Mouse (Mus musculus) heart, embryonic 15.5 days (tissue): ENCODE results near the gene Pkp1. TPM values are rescaled to one million over a fixed set of nuclear protein-coding genes. Genes with fewer than 3 reads are reported as not detected.
A peak's percentile ranks its signal among the peaks of the same experiment; 100 is the strongest.

Experiments
- ATAC-seq: fragments of 200-750 bp; cut with Nextera tagmentation; replicated peaks from 2 replicates; pipeline ENCODE4 v1.8.0; 2017; ENCODE audit warnings: low read depth, moderate TSS enrichment; ENCODE audit not compliant: insufficient number of reproducible peaks, insufficient read depth, low FRiP score
- H3K27ac ChIP-seq: fragments of 300-500 bp; sonication (generic); 2 replicates; pipeline ENCODE4 v1.5.1; 2015; ENCODE audit warnings: mild to moderate bottlenecking, inconsistent platforms
- H3K27me3 ChIP-seq: fragments of 300-500 bp; sonication (generic); 2 replicates; pipeline ENCODE4 v1.6.1; 2015; ENCODE audit warnings: inconsistent platforms
- H3K36me3 ChIP-seq: fragments of 300-500 bp; sonication (generic); 2 replicates; pipeline ENCODE4 v1.6.1; 2015; ENCODE audit warnings: mild to moderate bottlenecking, inconsistent platforms
- H3K4me1 ChIP-seq: fragments of 300-500 bp; sonication (generic); replicated peaks from 2 replicates; pipeline ENCODE4 v1.6.1; 2015; ENCODE audit warnings: inconsistent platforms
- H3K4me2 ChIP-seq: fragments of 300-500 bp; sonication (generic); 2 replicates; pipeline ENCODE4 v1.6.1; 2015; ENCODE audit warnings: inconsistent platforms, mild to moderate bottlenecking, moderate library complexity
- H3K4me3 ChIP-seq: fragments of 300-500 bp; sonication (generic); 2 replicates; pipeline ENCODE4 v1.5.1; 2015; ENCODE audit warnings: mild to moderate bottlenecking, inconsistent platforms
- H3K9ac ChIP-seq: fragments of 300-500 bp; sonication (generic); 2 replicates; pipeline ENCODE4 v1.6.1; 2015; ENCODE audit warnings: mild to moderate bottlenecking, inconsistent platforms
- H3K9me3 ChIP-seq: fragments of 300-500 bp; sonication (generic); replicated peaks from 2 replicates; pipeline ENCODE4 v1.6.1; 2016; ENCODE audit warnings: inconsistent platforms
- WGBS: fragments of 180-500 bp; shearing (Covaris S2); methylation state at CpG from one replicate; pipeline ENCODE4 v1.1.7; 2015; ENCODE audit warnings: mixed read lengths; 5-methylcytosine and 5-hydroxymethylcytosine counted together
- polyA plus RNA-seq: library from polyadenylated mRNA; unstranded; fragments of >200 nt; fragmentation: Nextera tagmentation; extraction: Ambion mirVana; gene quantifications from 2 replicates; pipeline ENCODE4 v1.2.1, GENCODE M21; 2015

The Pkp1 gene
- polyA plus RNA-seq, 1 experiment from 2014 or later = 0.31 TPM

DNA sequence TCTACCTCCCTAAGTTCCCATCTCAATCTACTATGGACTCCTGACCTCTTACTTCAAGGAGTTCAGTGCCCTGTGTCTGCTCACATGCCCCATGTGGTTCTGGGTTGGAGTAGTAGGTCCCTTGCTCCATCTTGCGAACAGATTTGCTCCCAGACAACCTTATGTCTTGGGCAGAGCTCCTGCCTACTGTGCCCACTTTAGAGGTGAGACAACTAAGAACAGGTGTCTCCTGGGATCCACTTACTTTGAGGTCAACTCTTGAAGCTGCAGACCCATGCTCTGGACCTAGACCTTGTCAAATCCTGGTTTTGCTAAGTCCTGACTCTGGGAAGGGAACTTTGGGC lies 63.7 kb downstream of the Pkp1 start:
- Histone ChIP-seq H3K4me3 (no peak overlapping the region), H3K27ac (peak overlapping the region; percentile 57), H3K9me3 (no peaks in the 10 kb centered on the region), H3K9ac (no peak overlapping the region), H3K27me3 (no peaks in the 10 kb centered on the region), H3K4me2 (no peak overlapping the region), H3K4me1 (peaks cover 43% of the 10 kb centered on the region), H3K36me3 (peaks cover 26% of the 10 kb centered on the region)
- no peak for ATAC-seq
- WGBS = 76% methylated on average over 1 of the region's 1 CpGs

DNA sequence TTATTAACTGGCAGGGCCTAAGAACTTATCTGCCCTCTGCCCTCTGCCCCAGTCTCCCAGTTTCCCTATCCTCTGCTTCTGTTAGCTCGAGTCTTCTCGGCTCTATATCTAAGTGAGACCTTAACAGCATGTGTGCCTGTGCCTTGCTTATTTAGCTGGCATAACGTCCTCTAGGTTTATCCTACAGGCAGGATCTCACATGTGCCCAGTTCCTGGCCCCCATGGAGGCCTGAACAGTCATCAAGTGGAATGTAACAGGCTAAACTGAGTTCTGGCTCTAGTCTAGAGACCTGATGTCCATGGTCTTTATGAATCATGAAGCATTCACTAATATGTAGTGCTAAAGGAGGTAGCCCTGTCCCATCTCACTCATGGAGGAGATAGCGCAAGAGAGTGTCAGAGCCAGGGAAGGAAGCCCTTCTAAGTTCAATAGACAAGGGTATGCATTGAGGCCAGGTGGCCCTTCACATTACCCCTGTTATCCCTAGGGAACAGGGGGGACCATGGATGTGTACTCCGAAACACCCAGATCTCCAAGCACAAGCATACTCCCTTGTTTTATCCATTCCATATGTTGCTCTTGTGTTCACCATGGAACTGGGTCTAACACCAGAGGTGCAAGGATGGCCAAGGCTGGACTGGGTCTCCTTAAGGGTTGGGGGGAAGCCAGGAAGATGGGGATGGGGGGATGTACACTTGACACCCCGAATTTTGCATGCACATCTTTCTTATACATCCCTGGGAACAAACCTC lies 64.2 kb downstream of the Pkp1 start:
- Histone ChIP-seq H3K27ac (peak overlapping the region; percentile 2; the same call in 1 of the 2 replicates), H3K36me3 (peaks cover 30% of the 10 kb centered on the region), H3K4me3 (no peak overlapping the region), H3K9ac (no peak overlapping the region), H3K9me3 (no peaks in the 10 kb centered on the region), H3K4me1 (peaks cover 47% of the 10 kb centered on the region), H3K27me3 (no peaks in the 10 kb centered on the region), H3K4me2 (no peak overlapping the region)
- WGBS = 67% methylated on average over 6 of the region's 6 CpGs
- ATAC-seq = no peak

DNA sequence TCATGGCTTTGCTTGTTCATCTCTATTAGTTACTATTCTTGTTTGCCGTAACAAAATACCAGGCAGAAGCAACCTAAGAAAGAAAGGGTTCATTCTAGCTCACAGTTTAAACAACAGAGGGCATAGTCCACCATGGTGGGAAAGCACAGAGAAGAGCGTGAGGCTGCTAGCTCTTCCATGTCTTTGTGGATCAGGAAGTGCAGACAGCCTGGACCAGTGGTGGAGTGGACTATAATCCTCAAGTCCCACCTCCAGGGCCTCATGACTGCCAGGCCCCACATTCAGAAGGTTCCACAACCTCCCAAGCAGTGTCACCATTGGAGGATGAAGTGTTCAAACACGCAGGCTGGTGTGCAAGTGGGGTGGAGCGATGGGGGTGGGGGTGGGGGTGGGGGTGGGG lies 65.8 kb downstream of the Pkp1 start:
- 77% methylated on average over 4 of the region's 4 CpGs for WGBS
- no peaks in the 10 kb centered on the region for H3K27me3 ChIP-seq
- ATAC-seq = no peak
- H3K4me3 ChIP-seq = no peak overlapping the region
- no peak overlapping the region for H3K9ac ChIP-seq
- no peak overlapping the region for H3K4me2 ChIP-seq
- peaks cover 42% of the 10 kb centered on the region for H3K36me3 ChIP-seq
- H3K27ac ChIP-seq = peak overlapping the region; percentile 5
- no peaks in the 10 kb centered on the region for H3K9me3 ChIP-seq
- peaks cover 60% of the 10 kb centered on the region for H3K4me1 ChIP-seq

DNA sequence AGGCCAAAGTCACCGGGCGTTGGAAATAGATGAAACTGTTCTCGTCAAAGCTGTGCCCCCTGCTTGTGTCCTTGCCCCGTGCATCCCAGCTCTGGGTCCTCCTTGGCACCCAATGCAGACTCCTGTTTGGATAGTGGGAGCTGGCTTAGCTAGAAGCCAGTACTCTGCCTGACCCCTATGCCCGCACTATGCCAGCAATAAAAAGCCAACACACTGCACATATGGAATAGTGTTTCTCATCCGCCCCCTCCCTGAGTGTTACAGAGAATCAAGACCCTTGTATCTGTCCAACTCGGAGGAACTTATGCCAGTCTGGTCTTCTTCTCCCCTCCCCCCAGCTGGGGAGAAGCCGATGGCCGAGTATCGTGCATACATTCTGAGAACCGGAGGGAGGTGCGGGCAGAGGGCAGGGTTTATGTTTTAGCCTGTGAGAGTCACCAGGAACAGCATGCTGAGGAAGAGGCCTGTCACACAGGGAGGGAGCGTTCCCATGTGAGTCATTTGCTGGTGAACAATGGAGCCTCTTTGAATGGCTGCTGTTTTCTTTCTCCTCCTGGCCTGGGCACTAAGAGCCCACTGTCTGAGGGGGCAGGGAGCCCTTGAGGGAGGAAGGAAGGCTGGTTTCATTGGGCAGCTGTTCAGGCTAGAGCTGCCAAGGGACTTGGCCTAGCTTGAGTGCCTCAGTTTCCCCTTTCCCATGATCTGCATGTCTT lies 66.8 kb downstream of the Pkp1 start:
- Histone ChIP-seq H3K4me2 (no peak overlapping the region), H3K27me3 (no peaks in the 10 kb centered on the region), H3K4me1 (peaks cover 70% of the 10 kb centered on the region), H3K9ac (no peak overlapping the region), H3K36me3 (peaks cover 51% of the 10 kb centered on the region), H3K4me3 (no peak overlapping the region), H3K9me3 (no peaks in the 10 kb centered on the region), H3K27ac (peak overlapping the region; percentile 5)
- peak; percentile 10; the same call in 1 of the 2 replicates for ATAC-seq
- WGBS = 57% methylated on average over 13 of the region's 13 CpGs

DNA sequence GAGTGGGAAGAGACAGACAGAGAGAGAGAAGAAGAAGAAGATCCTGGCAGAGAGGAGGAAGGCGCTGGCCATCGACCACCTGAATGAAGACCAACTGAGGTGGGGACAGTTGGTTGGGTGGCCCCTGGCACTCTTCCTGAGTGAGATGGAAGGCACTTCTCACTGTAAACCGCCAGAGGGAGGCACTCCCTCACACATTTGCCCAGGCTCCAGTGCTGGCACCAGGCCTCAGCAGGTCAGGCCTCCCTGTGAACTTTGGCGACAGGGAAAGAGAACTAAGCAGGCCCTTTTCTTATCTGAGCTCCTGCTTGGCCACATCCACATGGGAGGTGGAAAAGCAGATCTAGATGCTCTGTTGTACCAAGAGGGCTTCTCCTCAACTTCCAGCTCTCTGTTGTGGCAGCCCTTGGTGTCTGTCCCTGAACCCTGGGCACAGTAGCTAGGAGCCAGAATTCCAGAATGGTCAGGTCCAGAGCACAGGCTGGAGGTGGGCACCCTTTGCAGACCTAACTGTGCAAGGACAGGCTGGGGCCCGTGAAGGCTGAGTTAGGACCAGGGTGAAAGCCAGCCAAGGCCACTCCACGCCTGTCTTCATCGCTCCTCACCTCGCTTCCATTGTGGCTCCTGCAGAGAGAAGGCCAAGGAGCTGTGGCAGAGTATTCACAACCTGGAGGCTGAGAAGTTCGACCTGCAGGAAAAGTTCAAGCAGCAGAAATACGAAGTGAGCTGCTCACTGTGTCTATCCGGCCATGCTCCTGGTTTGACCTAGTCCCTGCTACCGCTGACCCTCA lies 68.1 kb downstream of the Pkp1 start:
- peaks cover 56% of the 10 kb centered on the region for H3K36me3 ChIP-seq
- no peak overlapping the region; the same call in 1 of the 2 replicates for H3K9ac ChIP-seq
- 63% methylated on average over 12 of the region's 12 CpGs for WGBS
- no peaks in the 10 kb centered on the region for H3K27me3 ChIP-seq
- peaks cover 77% of the 10 kb centered on the region for H3K4me1 ChIP-seq
- H3K9me3 ChIP-seq = no peaks in the 10 kb centered on the region
- no peak for ATAC-seq
- no peak overlapping the region for H3K4me3 ChIP-seq
- H3K4me2 ChIP-seq = no peak overlapping the region
- H3K27ac ChIP-seq = peak overlapping the region; percentile 5

DNA sequence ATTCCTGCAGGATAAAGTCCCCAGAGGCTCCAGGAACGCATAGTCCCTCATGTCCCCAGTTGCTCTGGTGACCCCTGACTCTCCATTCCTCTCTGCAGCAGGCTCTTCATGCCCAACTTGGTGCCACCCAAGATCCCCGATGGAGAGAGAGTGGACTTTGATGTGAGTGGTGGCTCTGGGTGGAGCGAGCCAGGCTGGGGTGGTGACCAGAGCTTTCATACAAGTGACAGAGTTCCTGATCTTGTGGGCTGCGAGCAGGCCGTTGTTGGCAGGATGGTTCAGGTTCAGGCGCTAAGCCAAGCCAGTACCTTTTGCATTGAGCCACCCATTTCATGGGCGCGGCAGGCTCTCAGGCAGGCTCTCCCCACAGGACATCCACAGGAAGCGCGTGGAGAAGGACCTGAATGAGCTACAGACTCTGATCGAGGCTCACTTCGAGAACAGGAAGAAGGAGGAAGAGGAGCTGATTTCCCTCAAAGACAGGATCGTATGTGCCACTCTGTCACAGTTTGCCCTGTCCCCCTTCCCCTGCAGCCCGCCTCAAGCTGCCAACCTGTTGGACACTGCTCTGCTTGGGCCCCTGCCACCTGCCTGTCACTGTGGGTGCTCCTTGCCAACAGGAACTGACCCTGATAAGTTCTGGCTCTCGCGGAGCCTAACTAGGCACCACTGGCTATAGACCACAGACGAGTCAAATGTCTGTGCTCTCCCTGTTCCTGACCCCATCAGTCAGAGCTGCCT lies 71.2 kb downstream of the Pkp1 start:
- Histone ChIP-seq H3K4me3 (no peak overlapping the region), H3K9ac (no peak overlapping the region), H3K9me3 (no peaks in the 10 kb centered on the region), H3K27me3 (no peaks in the 10 kb centered on the region), H3K27ac (peak overlapping the region; percentile 55), H3K36me3 (peaks cover 59% of the 10 kb centered on the region), H3K4me1 (peaks cover 95% of the 10 kb centered on the region), H3K4me2 (0 out of 2 replicates have a peak overlapping the region, but pooled peaks have one; percentile 9)
- ATAC-seq = no peak
- WGBS = 58% methylated on average over 17 of the region's 17 CpGs

DNA sequence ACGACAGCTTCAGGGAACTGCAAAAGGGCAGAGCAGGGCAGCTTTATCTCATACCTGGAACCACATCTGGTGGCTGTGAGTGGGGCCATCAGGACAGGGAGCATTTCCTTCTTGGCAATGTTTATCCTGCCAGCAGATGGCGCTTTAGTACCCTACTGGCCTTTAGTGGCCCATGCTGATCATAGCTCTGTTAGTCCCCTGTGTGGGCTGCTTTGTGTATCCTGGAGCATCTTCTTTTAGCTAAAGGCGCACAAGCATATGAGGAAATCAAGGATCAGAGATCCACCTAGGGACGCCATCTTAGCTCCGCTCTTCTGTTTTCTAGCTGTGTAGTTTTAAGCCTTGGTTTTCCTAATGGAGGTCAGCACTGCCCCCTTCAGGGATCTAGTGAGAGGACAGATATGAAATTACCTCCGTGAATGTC lies 71.9 kb downstream of the Pkp1 start:
- H3K27me3 ChIP-seq = no peaks in the 10 kb centered on the region
- H3K4me3 ChIP-seq = no peak overlapping the region
- peak overlapping the region; percentile 55 for H3K27ac ChIP-seq
- H3K36me3 ChIP-seq = peaks cover 52% of the 10 kb centered on the region
- WGBS = 29% methylated on average over 6 of the region's 6 CpGs
- H3K9ac ChIP-seq = no peak overlapping the region
- no peaks in the 10 kb centered on the region for H3K9me3 ChIP-seq
- ATAC-seq = no peak
- peak overlapping the region; percentile 9 for H3K4me2 ChIP-seq
- H3K4me1 ChIP-seq = peaks cover 95% of the 10 kb centered on the region

DNA sequence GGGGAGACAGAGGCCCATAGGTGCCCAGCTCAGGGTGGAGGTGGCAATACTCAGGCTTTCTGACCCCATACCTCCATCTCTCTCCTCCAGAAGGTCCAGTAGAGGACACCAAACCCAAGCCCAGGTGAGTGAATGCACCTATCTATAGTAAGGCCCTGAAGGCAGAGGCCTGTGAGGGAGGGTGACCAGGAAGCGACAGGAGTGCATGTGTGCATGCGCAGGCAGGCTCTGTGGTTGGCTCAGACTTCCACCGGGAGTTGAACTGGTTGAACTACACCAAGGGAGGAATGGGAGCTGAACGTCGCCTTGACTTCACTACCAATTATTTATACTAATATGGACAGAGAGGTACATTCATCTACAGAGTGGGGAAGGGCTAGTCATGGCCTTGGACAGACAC lies 72.4 kb downstream of the Pkp1 start:
- peaks cover 93% of the 10 kb centered on the region for H3K4me1 ChIP-seq
- 66% methylated on average over 5 of the region's 5 CpGs for WGBS
- peak overlapping the region; percentile 55 for H3K27ac ChIP-seq
- H3K4me2 ChIP-seq = peak overlapping the region; percentile 5
- no peak overlapping the region for H3K4me3 ChIP-seq
- no peaks in the 10 kb centered on the region for H3K9me3 ChIP-seq
- H3K27me3 ChIP-seq = no peaks in the 10 kb centered on the region
- H3K36me3 ChIP-seq = peaks cover 47% of the 10 kb centered on the region
- ATAC-seq = no peak
- peak overlapping the region; percentile 0; the same call in 1 of the 2 replicates for H3K9ac ChIP-seq

DNA sequence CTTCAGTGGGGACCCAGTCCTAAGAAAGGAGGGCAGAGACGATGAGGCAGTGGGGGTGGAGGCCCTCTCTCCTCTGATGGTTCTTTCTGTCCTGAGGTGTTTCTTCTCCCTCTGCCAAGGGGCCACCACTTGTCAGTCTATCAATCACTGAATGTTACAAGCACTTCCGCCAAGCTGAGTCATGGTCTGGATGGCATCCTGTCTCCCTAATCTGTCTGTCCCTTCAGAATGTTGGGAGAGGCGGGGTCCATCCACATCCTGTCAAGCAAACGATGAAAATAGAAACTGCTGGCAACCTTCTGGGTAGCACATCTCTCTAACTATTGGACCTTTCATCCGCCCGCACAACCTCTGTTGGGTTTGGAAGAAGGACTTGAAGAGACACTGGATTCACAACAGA lies 74.5 kb downstream of the Pkp1 start:
- H3K4me1 ChIP-seq = peaks cover 89% of the 10 kb centered on the region
- peak overlapping the region; percentile 24; the same call in 1 of the 2 replicates for H3K9ac ChIP-seq
- no peak; the same call in 1 of the 2 replicates for ATAC-seq
- H3K9me3 ChIP-seq = no peaks in the 10 kb centered on the region
- H3K27ac ChIP-seq = peak overlapping the region; percentile 90
- no peaks in the 10 kb centered on the region for H3K27me3 ChIP-seq
- peak overlapping the region; percentile 57; the same call in 1 of the 2 replicates for H3K4me3 ChIP-seq
- WGBS = 18% methylated on average over 6 of the region's 6 CpGs
- H3K4me2 ChIP-seq = peak overlapping the region; percentile 58
- H3K36me3 ChIP-seq = peaks cover 29% of the 10 kb centered on the region

DNA sequence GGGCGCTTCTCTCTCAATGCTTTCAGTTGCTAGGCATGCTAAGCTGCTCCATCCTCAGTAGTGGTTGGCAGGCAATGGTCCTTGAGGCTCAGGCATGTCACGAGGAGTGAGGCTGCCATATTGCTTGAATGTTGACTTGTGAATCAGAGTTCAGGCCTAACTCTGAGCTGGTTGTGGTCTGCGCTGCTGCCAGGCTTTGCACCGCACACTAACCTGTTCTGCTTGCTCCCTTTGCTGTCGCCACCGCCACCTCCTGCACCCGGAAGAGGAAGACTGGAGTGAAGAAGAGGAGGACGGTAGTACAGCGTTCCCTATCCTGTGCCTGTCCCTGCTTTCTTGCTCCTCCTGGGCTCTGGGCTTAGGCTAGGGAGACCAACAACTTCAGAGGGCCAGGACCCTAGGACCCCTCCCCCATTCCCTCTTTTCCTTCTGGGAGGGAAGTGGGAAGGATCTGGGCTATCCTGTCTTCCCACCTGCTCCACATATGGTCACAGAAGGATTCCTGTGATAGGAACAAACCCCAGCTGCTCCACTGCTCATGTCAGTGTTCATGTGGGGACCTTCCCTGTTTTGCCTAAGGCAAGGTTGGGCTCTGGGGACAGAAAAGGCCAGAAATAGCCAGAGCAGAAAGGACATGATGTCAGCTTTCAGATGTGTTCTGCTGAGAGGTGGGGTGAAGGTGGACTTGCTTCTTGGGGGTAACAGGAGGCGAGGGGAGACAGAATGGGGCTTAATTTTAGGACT lies 75.3 kb downstream of the Pkp1 start:
- peak overlapping the region; percentile 58 for H3K4me2 ChIP-seq
- H3K4me3 ChIP-seq = peak overlapping the region; percentile 57; the same call in 1 of the 2 replicates
- peaks cover 22% of the 10 kb centered on the region for H3K36me3 ChIP-seq
- WGBS = 75% methylated on average over 10 of the region's 10 CpGs
- no peaks in the 10 kb centered on the region for H3K9me3 ChIP-seq
- no peaks in the 10 kb centered on the region for H3K27me3 ChIP-seq
- H3K4me1 ChIP-seq = peaks cover 81% of the 10 kb centered on the region
- H3K27ac ChIP-seq = peak overlapping the region; percentile 90
- peak overlapping the region; percentile 24; the same call in 1 of the 2 replicates for H3K9ac ChIP-seq
- ATAC-seq = no peak
